Mouse (Mus musculus): ENCODE measurements around the gene AU040320. TPM values are rescaled to one million over a fixed set of nuclear protein-coding genes. Genes with fewer than 3 reads are reported as not detected.

AU040320 gene
- total and polyA plus RNA-seq, 2 experiments from 2014 or later = 33.6 to 45.4 TPM

- H3K4me2 ChIP-seq (ENCODE audit: low read depth, low read length) = no peak overlapping the region
- H3K36me3 ChIP-seq (ENCODE audit: insufficient read depth, low read length) = no peaks in the 10 kb centered on the region
- H3K27ac ChIP-seq = no peak overlapping the region
- no peak for DNase-seq (ENCODE audit: low spot score)
- 5% methylated on average over 16 of the region's 16 CpGs for WGBS
- H3K9ac ChIP-seq (replicated peaks; ENCODE audit: low read length) = no peak overlapping the region
- TF ChIP-seq CTCF (IDR thresholded peaks at IDR 0.05; ENCODE audit: low read depth) = no peak
- no peak overlapping the region for H3K4me3 ChIP-seq (ENCODE audit: low read length)
- H3K4me1 ChIP-seq (ENCODE audit: insufficient read depth, low read length) = no peaks in the 10 kb centered on the region
- H3K27me3 ChIP-seq (ENCODE audit: insufficient read depth, low read length) = peaks cover 79% of the 10 kb centered on the region
- ATAC-seq = no peak
- no peaks in the 10 kb centered on the region for H3K9me3 ChIP-seq (ENCODE audit: low read length)
Measured at GRCm38 (mm10) chr4:126734001-126734603, 19.2 kb upstream of the AU040320 start.

- DNase-seq (ENCODE audit: low spot score) (no peak), ATAC-seq (no peak)
- TF ChIP-seq CTCF (IDR thresholded peaks at IDR 0.05; ENCODE audit: low read depth) = no peak
- H3K4me2 ChIP-seq (ENCODE audit: low read depth, low read length) = peak overlapping the region; percentile 51; the same call in 1 of the 2 replicates
- peaks cover 81% of the 10 kb centered on the region for H3K27me3 ChIP-seq (ENCODE audit: insufficient read depth, low read length)
- H3K9ac ChIP-seq (replicated peaks; ENCODE audit: low read length) = no peak overlapping the region
- H3K36me3 ChIP-seq (ENCODE audit: insufficient read depth, low read length) = no peaks in the 10 kb centered on the region
- no peaks in the 10 kb centered on the region for H3K4me1 ChIP-seq (ENCODE audit: insufficient read depth, low read length)
- WGBS = 4% methylated on average over 48 of the region's 51 CpGs
- H3K4me3 ChIP-seq (ENCODE audit: low read length) = peak overlapping the region; percentile 30
- H3K27ac ChIP-seq = no peak overlapping the region
- H3K9me3 ChIP-seq (ENCODE audit: low read length) = no peaks in the 10 kb centered on the region
Measured at GRCm38 (mm10) chr4:126734700-126735381, 18.5 kb upstream of the AU040320 start.

- Histone ChIP-seq H3K4me3 (ENCODE audit: low read length) (peak overlapping the region; percentile 30), H3K27ac (no peak overlapping the region), H3K27me3 (ENCODE audit: insufficient read depth, low read length) (peaks cover 74% of the 10 kb centered on the region), H3K9me3 (ENCODE audit: low read length) (no peaks in the 10 kb centered on the region), H3K4me1 (ENCODE audit: insufficient read depth, low read length) (no peaks in the 10 kb centered on the region), H3K36me3 (ENCODE audit: insufficient read depth, low read length) (no peaks in the 10 kb centered on the region), H3K9ac (replicated peaks; ENCODE audit: low read length) (no peak overlapping the region), H3K4me2 (ENCODE audit: low read depth, low read length) (peak overlapping the region; percentile 51)
- WGBS = 3% methylated on average over 42 of the region's 62 CpGs
- ATAC-seq = no peak
- TF ChIP-seq CTCF (IDR thresholded peaks at IDR 0.05; ENCODE audit: low read depth) = no peak
- no peak for DNase-seq (ENCODE audit: low spot score)
Measured at GRCm38 (mm10) chr4:126735382-126736000, 17.9 kb upstream of the AU040320 start.

DNA sequence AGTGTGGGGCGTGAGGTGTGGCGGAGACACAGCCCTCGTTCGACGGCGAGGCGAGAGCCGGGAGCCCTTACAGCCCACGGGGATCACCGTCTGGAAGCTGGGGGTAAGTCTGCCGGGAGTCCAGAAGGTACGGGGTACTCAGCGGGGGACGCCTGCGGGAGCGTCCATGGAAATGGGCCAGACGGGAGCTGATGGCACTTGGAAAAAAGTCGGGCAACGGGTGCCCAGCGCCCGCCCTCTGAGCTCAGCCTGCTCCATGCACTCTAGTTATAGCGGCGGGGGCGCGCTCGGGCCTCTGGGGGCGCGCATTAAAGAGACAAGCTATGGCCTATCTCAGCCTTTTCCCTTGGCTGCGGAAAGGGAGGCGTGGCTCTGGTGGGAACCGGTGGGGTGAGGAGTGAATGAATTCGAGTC lies 17.3 kb upstream of the AU040320 start, which contains the start of gene Tfap2e:
TSS of gene Tfap2e (minus strand) at position 240 of the 414 bp plus-strand sequence.
- peak; percentile 55; the same call in 1 of the 2 replicates for ATAC-seq
- WGBS = 1% methylated on average over 32 of the region's 32 CpGs
- H3K9ac ChIP-seq (replicated peaks; ENCODE audit: low read length) = no peak within 1 kb of the TSS

DNA sequence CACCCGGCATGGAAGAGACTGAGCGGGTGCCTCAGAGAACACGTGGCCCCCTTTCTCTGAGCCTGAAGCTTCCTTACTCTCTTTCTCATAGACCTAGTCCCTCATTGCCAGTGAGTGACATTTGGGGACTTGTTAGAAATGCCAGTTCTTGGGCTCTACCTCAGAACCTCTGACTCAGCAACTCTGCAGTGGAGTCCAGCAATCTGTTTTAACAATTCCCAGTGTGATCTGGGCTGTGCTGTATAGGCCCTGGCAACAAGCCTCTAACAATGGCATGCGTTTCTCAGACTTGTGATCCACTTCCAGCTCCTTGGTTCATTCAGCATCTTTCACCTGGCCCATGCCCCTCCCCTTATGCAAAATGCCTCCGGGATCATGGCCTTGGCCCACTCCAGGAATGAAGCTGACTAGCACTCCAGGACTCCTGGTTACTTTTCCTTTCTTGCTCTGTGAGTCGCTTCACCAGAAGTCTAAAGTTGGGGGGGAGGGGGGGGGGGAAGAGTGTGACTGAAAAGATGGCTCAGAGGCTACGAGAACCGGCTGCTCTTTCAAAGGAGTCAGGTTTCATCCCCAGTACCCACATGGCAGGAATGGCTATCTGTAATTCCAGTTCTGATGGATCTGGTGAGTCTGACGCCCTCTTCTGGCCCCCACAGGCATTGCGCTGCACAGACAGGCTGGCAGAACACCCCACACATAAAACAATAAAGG lies 13.2 kb upstream of the AU040320 start:
- TF ChIP-seq CTCF (IDR thresholded peaks at IDR 0.05; ENCODE audit: low read depth) = peak; percentile 56
- Histone ChIP-seq H3K27me3 (ENCODE audit: insufficient read depth, low read length) (peaks cover 43% of the 10 kb centered on the region), H3K4me2 (ENCODE audit: low read depth, low read length) (no peak overlapping the region), H3K9me3 (ENCODE audit: low read length) (no peaks in the 10 kb centered on the region), H3K4me3 (ENCODE audit: low read length) (no peak overlapping the region), H3K4me1 (ENCODE audit: insufficient read depth, low read length) (no peaks in the 10 kb centered on the region), H3K9ac (replicated peaks; ENCODE audit: low read length) (no peak overlapping the region), H3K27ac (no peak overlapping the region), H3K36me3 (ENCODE audit: insufficient read depth, low read length) (peaks cover 11% of the 10 kb centered on the region)
- ATAC-seq = no peak
- 22% methylated on average over 10 of the region's 10 CpGs for WGBS
- DNase-seq (ENCODE audit: low spot score) = no peak

More for the DNA sequence above, 17.3 kb upstream of the AU040320 start, which contains the start of gene Tfap2e:
- no peaks in the 10 kb centered on the region for H3K4me1 ChIP-seq (ENCODE audit: insufficient read depth, low read length)
- peak within 1 kb of the TSS; percentile 30 for H3K4me3 ChIP-seq (ENCODE audit: low read length)
- peak; percentile 53 for DNase-seq (ENCODE audit: low spot score)
- no peaks in the 10 kb centered on the region for H3K9me3 ChIP-seq (ENCODE audit: low read length)
- H3K27ac ChIP-seq = no peak within 1 kb of the TSS
- TF ChIP-seq CTCF (IDR thresholded peaks at IDR 0.05; ENCODE audit: low read depth) = no peak
- no peaks in the 10 kb centered on the region for H3K36me3 ChIP-seq (ENCODE audit: insufficient read depth, low read length)
- peak within 1 kb of the TSS; percentile 51 for H3K4me2 ChIP-seq (ENCODE audit: low read depth, low read length)
- H3K27me3 ChIP-seq (ENCODE audit: insufficient read depth, low read length) = peaks cover 69% of the 10 kb centered on the region

DNA sequence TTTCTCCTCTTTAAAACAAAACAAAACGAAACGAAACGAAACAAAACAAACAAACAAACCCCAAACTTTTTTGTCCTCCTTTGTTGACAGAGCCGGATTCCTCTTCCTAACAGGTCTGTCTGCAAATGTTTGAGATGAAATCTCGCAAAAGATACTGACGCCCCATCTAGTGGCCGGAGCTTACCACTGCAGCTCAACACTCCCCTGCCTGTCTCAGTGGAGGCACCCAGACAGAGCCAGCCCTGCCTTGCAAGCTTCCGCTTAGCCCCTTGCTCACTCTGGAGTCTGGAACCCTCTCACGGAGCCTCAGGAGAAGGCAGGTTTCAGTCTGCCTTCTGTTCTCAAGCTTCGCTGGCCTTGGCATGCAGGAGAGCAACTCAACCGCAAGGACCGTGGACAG lies 11.9 kb upstream of the AU040320 start:
- H3K4me2 ChIP-seq (ENCODE audit: low read depth, low read length) = no peak overlapping the region
- peak; percentile 92 for TF ChIP-seq CTCF (IDR thresholded peaks at IDR 0.05; ENCODE audit: low read depth)
- WGBS = 4% methylated on average over 12 of the region's 12 CpGs
- no peak overlapping the region for H3K9ac ChIP-seq (replicated peaks; ENCODE audit: low read length)
- no peak overlapping the region for H3K27ac ChIP-seq
- ATAC-seq (peak; percentile 64; the same call in 1 of the 2 replicates), DNase-seq (ENCODE audit: low spot score) (peak; percentile 92)
- no peak overlapping the region for H3K4me3 ChIP-seq (ENCODE audit: low read length)
- H3K36me3 ChIP-seq (ENCODE audit: insufficient read depth, low read length) = peaks cover 17% of the 10 kb centered on the region
- H3K9me3 ChIP-seq (ENCODE audit: low read length) = no peaks in the 10 kb centered on the region
- H3K27me3 ChIP-seq (ENCODE audit: insufficient read depth, low read length) = peaks cover 29% of the 10 kb centered on the region
- H3K4me1 ChIP-seq (ENCODE audit: insufficient read depth, low read length) = no peaks in the 10 kb centered on the region
